Mouse (Mus musculus) stomach, postnatal 0 days (tissue): ENCODE measurements around the gene Mecom.

ENCODE experiments used
- CTCF ChIP-seq: IDR thresholded peaks from 2 replicates; pipeline ENCODE4 v1.5.1; 2016; ENCODE audit warnings: antibody characterized with exemption, low read depth, mild to moderate bottlenecking, moderate library complexity
- EP300 ChIP-seq: optimal IDR thresholded peaks from 2 replicates; pipeline ENCODE3; 2016; ENCODE audit warnings: antibody characterized with exemption

DNA sequence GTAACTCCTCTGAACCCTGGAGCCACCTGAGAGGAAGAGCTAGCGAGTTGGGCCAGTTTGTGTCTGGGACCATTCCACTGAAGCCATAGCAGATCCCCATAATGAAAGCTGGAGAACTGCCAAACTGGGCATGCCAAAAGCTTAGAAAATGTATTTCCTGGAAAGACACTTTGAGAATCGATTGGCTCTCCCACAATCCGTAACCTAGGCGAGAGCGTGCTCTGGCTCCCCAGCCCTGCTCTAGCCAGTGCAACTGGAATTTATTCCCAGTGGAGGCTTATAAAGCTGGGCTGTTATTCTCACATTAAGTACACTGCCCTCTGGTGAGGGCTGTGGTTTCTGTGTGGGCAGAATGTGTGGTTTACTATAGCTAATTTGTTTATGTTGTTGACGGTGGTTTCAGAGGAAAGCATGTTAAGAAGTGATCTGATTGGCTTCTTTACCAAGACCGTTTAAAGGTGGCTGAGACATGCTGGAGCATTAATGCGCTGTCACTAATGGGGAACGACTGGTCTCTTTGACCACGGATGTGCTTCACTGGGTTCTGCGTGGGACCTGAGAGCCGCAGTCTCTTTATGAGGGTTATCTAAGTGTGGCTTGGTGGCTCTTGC lies 301.3 kb downstream of the Mecom start:
- TF ChIP-seq CTCF (peak; percentile 49; the same call in 1 of the 2 replicates), EP300 (no peak)
